Mouse (Mus musculus): ENCODE measurements at regions not wholly inside any gene's neighbourhood (a gene's known extent, or its start where the extent isn't known, plus 50 kb on each side); places are given as distances from the start of the nearest gene placed in this dataset.

DNA sequence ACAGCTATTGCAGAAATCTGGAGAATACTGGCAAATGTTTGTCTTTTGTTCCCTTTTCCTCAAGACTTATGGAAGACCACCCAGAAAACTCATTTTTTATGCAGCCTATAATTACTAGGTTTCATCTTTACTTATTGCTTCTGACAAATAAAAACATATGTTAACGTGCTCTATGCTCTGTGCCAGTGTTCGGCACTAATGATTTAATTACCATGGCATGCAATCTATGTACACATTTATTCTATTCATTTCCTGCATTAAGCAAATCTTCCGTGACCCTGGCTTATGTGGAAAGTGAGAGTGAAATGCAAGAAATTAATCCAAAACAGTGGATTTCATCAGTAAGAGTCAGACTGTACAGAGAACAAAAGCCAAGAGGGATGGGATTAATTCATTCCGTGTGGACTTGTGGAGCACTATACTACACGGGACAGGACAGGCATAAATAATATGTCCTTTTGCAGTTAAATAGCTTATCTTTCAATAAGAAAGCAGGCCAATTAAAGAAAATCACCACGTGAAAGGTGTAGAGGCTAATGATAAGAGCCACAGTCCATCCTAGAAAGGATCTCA is 679.5 kb downstream of the Ttll7 start:
- no peak for DNase-seq

All from kidney, adult 8-10 months (tissue).